Mouse (Mus musculus) spleen, adult 2 months (tissue): Measurements from ENCODE around the gene Txndc5. TPM values are rescaled to one million over a fixed set of nuclear protein-coding genes. Genes with fewer than 3 reads are reported as not detected.
A peak's percentile ranks its signal among the peaks of the same experiment; 100 is the strongest.

ENCODE experiments used
- DNase-seq, 2 experiments: peaks; one replicate each; pipeline versions ENCODE4 v3.0.0 to v3.0.0-alpha.2; 2012 to 2021; ENCODE audit warnings: low spot score in 2 of 2, low read depth in 1 of 2
- H3K27ac ChIP-seq: fragments of 200-500 bp; 2 replicates; pipeline ENCODE4 v1.5.1; 2012; ENCODE audit warnings: low read length, inconsistent platforms; ENCODE audit not compliant: insufficient read depth
- H3K27me3 ChIP-seq: fragments of 200-500 bp; 2 replicates; pipeline ENCODE4 v1.6.1; 2012; ENCODE audit warnings: mild to moderate bottlenecking, moderate library complexity, low read length, inconsistent platforms; ENCODE audit not compliant: control insufficient read depth, insufficient read depth
- H3K36me3 ChIP-seq: fragments of 200-500 bp; 2 replicates; pipeline ENCODE4 v1.6.1; 2012; ENCODE audit warnings: mild to moderate bottlenecking, low read length, inconsistent platforms; ENCODE audit not compliant: control insufficient read depth, insufficient read depth
- H3K4me1 ChIP-seq: fragments of 200-500 bp; 2 replicates; pipeline ENCODE4 v1.6.1; 2011; ENCODE audit warnings: inconsistent platforms; ENCODE audit not compliant: control insufficient read depth, insufficient read depth, insufficient read length
- H3K4me3 ChIP-seq: fragments of 200-500 bp; 2 replicates; pipeline ENCODE4 v1.5.1; 2011; ENCODE audit warnings: mild to moderate bottlenecking, inconsistent platforms; ENCODE audit not compliant: insufficient read depth, insufficient read length; ENCODE audit errors: extremely low read depth
- CTCF ChIP-seq: fragments of 200-500 bp; IDR thresholded peaks from 2 replicates; pipeline ENCODE4 v1.5.1; 2011; ENCODE audit warnings: mild to moderate bottlenecking, inconsistent platforms; ENCODE audit not compliant: insufficient read depth, insufficient read length, insufficient replicate concordance; ENCODE audit errors: extremely low read depth
- POLR2A ChIP-seq: fragments of 200-500 bp; IDR thresholded peaks from 2 replicates; pipeline ENCODE4 v1.6.1; 2011; ENCODE audit warnings: low read depth, low read length, inconsistent platforms
- WGBS: fragments of 180-500 bp; shearing (Covaris S2); methylation state at CpG from one replicate; pipeline ENCODE4 v1.1.7; 2018; 5-methylcytosine and 5-hydroxymethylcytosine counted together
- polyA plus RNA-seq: library from polyadenylated mRNA; depleted of rRNA; stranded (reverse); fragments of >200 nt; gene quantifications from 2 replicates; pipeline ENCODE4 v1.2.3, GENCODE M21; 2012; rRNA removed

Txndc5 gene
- polyA plus RNA-seq, 1 experiment: 88.0 TPM

DNA sequence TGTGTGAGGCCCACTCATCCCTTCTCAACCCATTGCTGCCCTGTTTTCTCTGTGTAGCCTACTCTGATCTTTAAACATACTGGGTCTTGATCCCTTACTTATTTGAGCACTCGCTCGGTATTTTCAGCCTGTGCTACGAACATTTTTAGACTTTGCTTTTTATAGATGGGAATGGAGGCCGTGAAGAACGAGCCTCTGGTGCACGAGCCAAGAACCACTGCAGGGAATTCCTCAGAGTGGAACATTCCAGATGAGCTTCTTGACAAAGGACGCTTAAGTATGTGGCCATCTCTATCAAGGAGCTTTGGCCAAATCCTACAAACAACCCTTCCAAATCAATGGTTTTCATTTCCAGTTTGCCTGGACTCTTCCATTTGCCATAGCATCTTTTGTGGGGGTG, 47.6 kb downstream of the Txndc5 start:
- H3K27me3 ChIP-seq: no peaks in the 10 kb centered on the region
- no peaks in the 10 kb centered on the region for H3K4me1 ChIP-seq
- no peaks in the 10 kb centered on the region for H3K36me3 ChIP-seq
- no peak for DNase-seq
- no peak for TF ChIP-seq CTCF
- no peak for TF ChIP-seq POLR2A
- no peak overlapping the region for H3K4me3 ChIP-seq
- no peak overlapping the region for H3K27ac ChIP-seq
- 90% methylated on average over 7 of the region's 7 CpGs for WGBS

DNA sequence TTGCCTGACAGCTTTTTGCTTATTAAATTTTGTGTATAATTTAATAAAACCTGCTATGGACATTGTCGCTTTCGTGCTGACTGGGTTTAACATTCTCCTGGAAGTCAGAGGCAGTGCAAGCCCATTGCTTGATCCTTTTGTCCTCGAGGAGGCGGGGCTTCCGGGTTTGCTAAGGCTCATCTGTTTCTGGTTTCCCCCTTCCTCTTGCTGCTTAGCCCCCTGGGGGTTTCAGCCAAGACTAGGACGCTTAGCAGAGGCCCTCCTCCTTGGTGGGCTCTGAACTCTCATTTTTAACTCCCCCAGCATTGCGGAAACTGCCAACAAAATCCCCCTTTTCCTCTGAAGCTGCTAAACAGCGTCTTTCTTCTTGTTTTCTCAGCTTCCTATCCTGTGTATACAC, 51.7 kb downstream of the Txndc5 start:
- Histone ChIP-seq H3K36me3 (no peaks in the 10 kb centered on the region), H3K4me3 (no peak overlapping the region), H3K27me3 (no peaks in the 10 kb centered on the region), H3K27ac (no peak overlapping the region), H3K4me1 (no peaks in the 10 kb centered on the region)
- no peak for DNase-seq
- WGBS: 50% methylated on average over 8 of the region's 8 CpGs
- no peak for TF ChIP-seq POLR2A

DNA sequence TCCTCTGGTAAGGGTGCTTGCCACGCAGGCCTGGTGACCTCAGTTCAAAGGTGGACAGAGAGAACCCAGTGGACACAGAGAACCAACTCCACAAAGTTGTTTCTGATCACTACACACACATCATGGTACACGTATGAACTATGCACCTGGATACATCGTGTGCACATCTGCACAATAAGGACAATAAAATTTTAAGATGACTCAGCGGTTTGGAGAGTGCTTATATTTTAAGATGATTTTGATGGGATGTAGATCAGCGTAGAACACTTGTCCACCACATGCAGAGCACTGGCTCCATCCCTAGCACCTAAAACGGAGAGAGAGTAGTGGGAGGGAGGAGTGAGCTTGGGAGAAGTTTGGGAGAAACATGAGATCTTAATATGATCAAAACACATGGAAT, 55.1 kb downstream of the Txndc5 start:
- no peaks in the 10 kb centered on the region for H3K27me3 ChIP-seq
- TF ChIP-seq POLR2A (no peak), CTCF (no peak)
- no peaks in the 10 kb centered on the region for H3K4me1 ChIP-seq
- H3K27ac ChIP-seq: no peak overlapping the region
- no peak overlapping the region for H3K4me3 ChIP-seq
- DNase-seq: no peak
- WGBS: 84% methylated on average over 6 of the region's 6 CpGs
- no peaks in the 10 kb centered on the region for H3K36me3 ChIP-seq

DNA sequence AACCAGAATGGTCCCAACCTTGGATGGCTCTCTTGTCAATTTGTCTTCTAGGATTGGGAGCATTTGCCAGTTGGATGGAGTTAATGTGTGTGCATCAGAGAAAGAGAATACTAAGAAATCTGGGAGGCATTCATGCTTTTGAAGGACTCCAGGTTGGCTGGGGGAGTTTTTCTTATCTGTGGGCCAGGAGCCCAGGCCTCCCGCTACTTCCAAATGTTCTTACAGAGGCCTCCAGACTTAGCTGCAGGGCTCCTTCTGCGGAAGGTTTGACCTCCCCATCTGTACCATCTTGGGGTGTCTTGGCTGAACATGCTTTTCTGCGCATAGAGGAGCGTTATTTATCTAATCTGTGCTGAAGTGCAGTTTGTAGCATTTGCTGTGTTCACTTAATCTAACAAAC, 56.0 kb downstream of the Txndc5 start:
- WGBS: 92% methylated on average over 4 of the region's 4 CpGs
- Histone ChIP-seq H3K36me3 (no peaks in the 10 kb centered on the region), H3K4me1 (no peaks in the 10 kb centered on the region), H3K4me3 (no peak overlapping the region), H3K27ac (no peak overlapping the region), H3K27me3 (no peaks in the 10 kb centered on the region)
- TF ChIP-seq CTCF (no peak), POLR2A (no peak)
- no peak for DNase-seq

DNA sequence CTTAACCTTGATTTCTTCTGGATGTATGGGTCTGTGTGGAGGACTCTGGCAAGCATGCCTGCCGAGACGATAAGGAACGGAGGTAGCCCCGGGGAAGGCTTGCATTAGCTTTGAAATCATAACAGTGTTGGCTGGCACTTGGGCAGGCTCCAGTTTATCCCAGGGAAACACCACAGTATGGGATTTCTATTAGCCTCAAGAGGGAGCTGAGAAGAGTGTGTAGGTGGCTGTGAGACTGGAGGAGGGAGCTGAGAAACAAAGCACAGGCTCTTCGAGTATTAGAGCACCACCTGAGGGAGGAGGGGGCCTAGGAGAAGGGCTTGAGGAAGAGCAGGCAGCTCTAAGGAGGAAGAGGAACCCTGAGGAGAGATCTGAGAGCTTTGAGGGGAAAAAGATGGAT, 57.7 kb downstream of the Txndc5 start:
- Histone ChIP-seq H3K4me1 (no peaks in the 10 kb centered on the region), H3K36me3 (no peaks in the 10 kb centered on the region), H3K4me3 (no peak overlapping the region), H3K27me3 (no peaks in the 10 kb centered on the region), H3K27ac (no peak overlapping the region)
- 82% methylated on average over 5 of the region's 5 CpGs for WGBS
- DNase-seq: no peak
- TF ChIP-seq POLR2A (no peak), CTCF (no peak)

DNA sequence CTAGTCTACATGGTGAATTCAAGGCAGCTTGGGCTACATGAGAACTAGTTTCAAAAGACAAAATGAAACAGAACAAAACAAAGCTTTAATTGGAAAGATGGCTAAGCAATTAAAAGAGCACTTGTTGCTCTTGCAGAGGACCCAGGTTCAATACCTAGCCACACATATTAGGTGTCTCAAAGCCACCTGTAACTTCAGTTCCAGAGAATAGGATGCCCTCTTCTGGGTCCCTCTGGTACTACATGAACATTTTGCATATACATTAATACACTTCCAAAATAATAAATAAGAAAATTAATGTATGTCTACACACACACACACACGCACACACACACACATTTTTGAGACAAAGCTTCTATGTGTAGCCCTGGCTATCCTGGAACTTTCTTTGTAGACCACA, 65.2 kb downstream of the Txndc5 start:
- Histone ChIP-seq H3K27me3 (no peaks in the 10 kb centered on the region; the same call in 1 of the 2 replicates), H3K27ac (no peak overlapping the region), H3K4me1 (no peaks in the 10 kb centered on the region), H3K36me3 (no peaks in the 10 kb centered on the region), H3K4me3 (no peak overlapping the region)
- WGBS: 83% methylated on average over 1 of the region's 1 CpGs
- TF ChIP-seq POLR2A (no peak), CTCF (no peak)
- peak in 1 of 2 experiments; percentile 2 for DNase-seq

DNA sequence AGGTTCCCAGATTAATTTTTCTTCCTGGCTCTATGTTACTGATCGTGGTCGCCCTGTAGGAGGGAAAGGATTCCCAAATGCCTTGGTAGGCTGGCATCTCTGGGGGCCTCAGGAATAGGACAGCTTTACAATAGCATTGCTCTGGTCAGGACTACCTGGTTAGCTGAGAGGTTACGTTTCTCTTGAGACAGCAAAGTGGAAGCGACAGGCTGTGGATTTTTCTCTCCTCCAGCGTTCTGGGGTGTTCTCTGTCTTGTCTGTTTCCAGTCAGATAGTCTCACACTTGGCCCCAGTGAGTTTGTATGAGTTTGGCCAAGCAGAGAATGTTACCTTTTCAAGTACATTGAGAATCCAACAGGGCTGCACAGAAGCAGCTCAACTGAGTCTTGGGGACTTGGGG, 77.2 kb downstream of the Txndc5 start:
- Histone ChIP-seq H3K4me1 (no peaks in the 10 kb centered on the region), H3K36me3 (no peaks in the 10 kb centered on the region), H3K27ac (no peak overlapping the region), H3K27me3 (no peaks in the 10 kb centered on the region), H3K4me3 (no peak overlapping the region)
- TF ChIP-seq POLR2A (no peak), CTCF (no peak)
- WGBS: 87% methylated on average over 5 of the region's 5 CpGs
- no peak for DNase-seq

Other genes starting within 250 kb of the Txndc5 start
- gene Bmp6, start 183.7 kb downstream of the Txndc5 start, polyA plus RNA-seq: 9.4 and 10.6 TPM in 2 replicates
- 2.3 and 2.7 TPM in 2 replicates for gene Bloc1s5, start 106.3 kb upstream of the Txndc5 start, polyA plus RNA-seq
- 4.5 and 6.1 TPM in 2 replicates for gene Eef1e1, start 130.2 kb upstream of the Txndc5 start, polyA plus RNA-seq